8 mouse cellular contexts compared by ENCODE assay signal in the genomic region with DNA sequence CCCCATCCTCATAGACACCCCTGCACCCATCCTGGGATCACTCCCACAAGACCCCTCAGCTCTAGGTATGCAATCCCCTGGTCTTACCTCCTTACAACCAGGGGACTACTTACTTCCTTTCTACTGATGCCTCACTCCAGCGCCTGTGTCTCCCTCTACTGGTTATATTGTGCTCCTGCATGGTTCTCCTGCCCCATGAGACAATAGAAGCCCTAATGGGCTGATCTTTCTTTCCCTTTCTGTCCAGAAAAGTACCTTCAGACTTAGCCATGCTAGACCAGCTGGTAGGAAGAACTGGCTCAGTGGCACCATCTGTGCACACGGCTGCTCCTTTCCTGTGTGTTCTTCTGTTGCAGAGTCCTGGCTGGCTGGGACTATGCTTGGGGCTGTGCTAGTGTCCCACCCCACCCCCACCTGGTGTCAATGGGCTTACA. TPM values are rescaled to one million over a fixed set of nuclear protein-coding genes. Genes with fewer than 3 reads are reported as not detected.
DNase-seq lines count a peak whose midpoint lies in the region; ATAC-seq and TF ChIP-seq lines count a peak whose summit lies in the region.

No protein-coding gene starts in this region.

- no peak overlapping the region; the same call in 1 of the 2 replicates for H3K9ac ChIP-seq in midbrain, embryonic 13.5 days (replicated peaks)

- 0 out of 2 replicates have a peak, but pooled peaks cover 4% of the 10 kb centered on the region for H3K9me3 ChIP-seq in midbrain, embryonic 13.5 days

- H3K27ac ChIP-seq in spleen, adult 2 months (ENCODE audit: insufficient read depth, low read length): no peak overlapping the region
- peak overlapping the region; percentile 93 for H3K27ac ChIP-seq in layer of hippocampus, adult 2 months
- no peak overlapping the region for H3K27ac ChIP-seq in midbrain, embryonic 13.5 days

- no peak overlapping the region for H3K4me3 ChIP-seq in spleen, adult 2 months (ENCODE audit: extremely low read depth, insufficient read depth, insufficient read length)
- H3K4me3 ChIP-seq in layer of hippocampus, adult 2 months: no peak overlapping the region
- H3K4me3 ChIP-seq in midbrain, embryonic 13.5 days (replicated peaks): no peak overlapping the region

- peak; percentile 48 to 60 for DNase-seq in cerebellum, postnatal 14 days
- no peak for DNase-seq in cerebellum, adult 18-20 months
- DNase-seq in spleen, adult 2 months (ENCODE audit: low read depth in 1 of 2, low spot score in 2 of 2): peak; percentile 43 to 61
- no peak for DNase-seq in spleen, postnatal 14 days (ENCODE audit: low spot score in 2 of 2)
- peak; percentile 50 to 69 for DNase-seq in layer of hippocampus, adult 2 months (ENCODE audit: low spot score in 2 of 2)
- DNase-seq in urinary bladder, postnatal 25 days (ENCODE audit: low spot score): no peak

- H3K4me1 ChIP-seq in spleen, adult 2 months (ENCODE audit: control insufficient read depth, insufficient read depth, insufficient read length): peaks cover 13% of the 10 kb centered on the region; the same call in 1 of the 2 replicates
- 0 out of 2 replicates have a peak, but pooled peaks cover 10% of the 10 kb centered on the region for H3K4me1 ChIP-seq in midbrain, embryonic 13.5 days (replicated peaks)

- H3K4me2 ChIP-seq in midbrain, embryonic 13.5 days (replicated peaks): no peak overlapping the region

- H3K36me3 ChIP-seq in spleen, adult 2 months (ENCODE audit: control insufficient read depth, insufficient read depth, low read length): peaks cover 35% of the 10 kb centered on the region
- no peaks in the 10 kb centered on the region for H3K36me3 ChIP-seq in midbrain, embryonic 13.5 days

- peak; percentile 41; the same call in 1 of the 2 replicates for ATAC-seq in erythroblast, adult 5-6 weeks (replicated peaks; ENCODE audit: low FRiP score, poor library complexity, severe bottlenecking)
- ATAC-seq in midbrain, embryonic 13.5 days: peak; percentile 51; the same call in 1 of the 2 replicates

- no peaks in the 10 kb centered on the region for H3K27me3 ChIP-seq in spleen, adult 2 months (ENCODE audit: control insufficient read depth, insufficient read depth, low read length)
- H3K27me3 ChIP-seq in midbrain, embryonic 13.5 days: no peaks in the 10 kb centered on the region

- TF ChIP-seq POLR2A in spleen, adult 2 months (IDR thresholded peaks at IDR 0.05; ENCODE audit: low read depth, low read length): no peak

- 4% methylated on average over 2 of the region's 2 CpGs for WGBS in spleen, adult 2 months
- WGBS in midbrain, embryonic 13.5 days: 25% methylated on average over 2 of the region's 2 CpGs

- peak; percentile 62; the same call in 1 of the 2 replicates for TF ChIP-seq CTCF in spleen, adult 2 months (IDR thresholded peaks at IDR 0.05; ENCODE audit: extremely low read depth, insufficient read depth, insufficient read length, insufficient replicate concordance)
- peak; percentile 87 for TF ChIP-seq CTCF in layer of hippocampus, adult 2 months (conservative IDR thresholded peaks at IDR 0.05)

RNA-seq across cellular contexts. Expression of a gene that starts 22.8 kb away (rescaled TPM):
- 2.9 and 5.5 TPM in 2 replicates for polyA plus RNA-seq in spleen, adult 2 months (2012; rRNA removed)
- 0.96 and 3.8 TPM in 2 replicates for total RNA-seq in erythroblast, adult 5-6 weeks (2015; ENCODE audit: low replicate concordance)
- 2.1 and 4.5 TPM in 2 replicates for total RNA-seq in erythroblast, adult 5-6 weeks (2017; ENCODE audit: low replicate concordance)
- 1 to 10 TPM; 4.7 to 6.0 TPM for total RNA-seq in layer of hippocampus, adult 2 months (2021)
- 16.6 and 17.6 TPM in 2 replicates for polyA plus RNA-seq in midbrain, embryonic 13.5 days (2015; fragmentation: Nextera tagmentation; extraction: Ambion mirVana)

RNA-seq across cellular contexts. Expression of a gene that starts 49.5 kb away (rescaled TPM):
- 19.7 and 20.3 TPM in 2 replicates for polyA plus RNA-seq in spleen, adult 2 months (2012; rRNA removed)
- 3.6 and 5.0 TPM in 2 replicates for total RNA-seq in erythroblast, adult 5-6 weeks (2015; ENCODE audit: low replicate concordance)
- 1.9 and 2.8 TPM in 2 replicates for total RNA-seq in erythroblast, adult 5-6 weeks (2017; ENCODE audit: low replicate concordance)
- total RNA-seq in layer of hippocampus, adult 2 months (2021): 10 to 100 TPM; 17.2 to 19.3 TPM
- 14.9 and 15.6 TPM in 2 replicates for polyA plus RNA-seq in midbrain, embryonic 13.5 days (2015; fragmentation: Nextera tagmentation; extraction: Ambion mirVana)

Comparison
In these comparisons a context has a peak if more than half of its experiments do, and no peak if none do; other contexts are left out.
1. DNase-seq: peak in cerebellum, postnatal 14 days (2 of 2), spleen, adult 2 months (2 of 2) and layer of hippocampus, adult 2 months (2 of 2); none in cerebellum, adult 18-20 months (0 of 2), spleen, postnatal 14 days (0 of 2) and urinary bladder, postnatal 25 days (single experiment).